Mouse (Mus musculus): ENCODE results near the gene H6pd.

The H6pd gene

GRCm38 (mm10) chr4:149979819-149980308 lies 29.0 kb downstream of the H6pd start:
- no peaks in the 10 kb centered on the region for H3K36me3 ChIP-seq (ENCODE audit: control insufficient read depth, insufficient read depth, low read length, poor library complexity, severe bottlenecking)
- DNase-seq (ENCODE audit: low read depth, low spot score) = peak; percentile 85
- no peaks in the 10 kb centered on the region for H3K27me3 ChIP-seq (ENCODE audit: control insufficient read depth, insufficient read depth, low read length, poor library complexity, severe bottlenecking)

DNA sequence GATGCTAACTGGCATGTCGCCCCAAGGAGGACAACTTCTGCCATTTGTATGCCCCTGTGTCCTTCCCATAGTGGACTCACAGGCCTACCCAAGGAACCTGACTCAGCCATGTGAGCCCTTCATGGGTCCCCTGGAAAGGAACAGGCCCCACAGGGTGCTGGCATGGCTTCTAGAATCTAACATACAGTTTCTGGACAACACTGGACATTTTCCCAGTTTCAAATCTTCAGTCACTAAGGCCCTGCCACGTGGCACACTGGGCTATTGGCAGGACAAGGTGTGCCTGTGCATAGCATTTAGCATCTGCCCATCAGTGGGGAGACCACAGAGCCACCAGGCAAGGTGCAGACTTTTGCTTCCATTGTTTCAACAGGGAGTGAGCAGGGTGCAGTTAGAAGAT lies 30.0 kb downstream of the H6pd start:
- no peaks in the 10 kb centered on the region for H3K36me3 ChIP-seq (ENCODE audit: control insufficient read depth, insufficient read depth, low read length, poor library complexity, severe bottlenecking)
- no peak for DNase-seq (ENCODE audit: low read depth, low spot score)
- H3K27me3 ChIP-seq (ENCODE audit: control insufficient read depth, insufficient read depth, low read length, poor library complexity, severe bottlenecking) = no peaks in the 10 kb centered on the region

DNA sequence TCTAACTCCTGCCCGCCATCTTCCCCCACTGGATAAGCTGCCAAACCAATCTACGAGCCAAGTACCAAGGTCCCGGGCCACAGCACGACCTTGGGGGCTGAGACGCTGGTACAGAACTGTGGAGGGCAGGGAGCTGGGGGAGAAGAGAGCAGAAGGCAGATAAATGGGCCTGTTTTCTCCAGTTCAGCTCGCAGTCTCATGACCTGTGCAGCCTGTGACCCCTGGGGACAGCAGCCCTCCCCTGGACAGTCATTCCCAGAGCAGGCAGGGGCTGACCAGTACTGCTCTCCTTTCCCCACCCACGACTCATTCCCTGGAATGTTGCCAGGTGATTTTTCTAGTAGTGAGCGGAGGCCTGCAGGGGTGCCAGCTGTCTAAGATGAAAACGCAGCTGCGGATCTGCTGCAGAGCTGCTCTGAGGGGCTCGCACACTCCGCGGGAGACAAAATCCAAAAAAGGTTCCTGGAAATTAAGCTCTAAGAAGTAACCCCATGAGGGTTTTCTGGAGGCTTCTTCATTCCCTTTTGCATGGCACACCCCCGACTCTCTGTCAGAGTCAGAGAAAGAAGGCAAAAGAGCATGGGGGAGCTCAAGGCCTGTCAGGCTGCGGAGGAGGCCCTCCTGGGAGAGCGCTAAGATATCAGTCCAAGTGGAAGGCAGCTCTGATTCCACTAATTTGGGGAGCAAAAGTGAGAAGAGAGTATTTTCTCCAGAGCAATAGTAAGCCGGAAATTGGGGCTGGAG lies 30.9 kb downstream of the H6pd start:
- DNase-seq (ENCODE audit: low read depth, low spot score) = no peak
- H3K27me3 ChIP-seq (ENCODE audit: control insufficient read depth, insufficient read depth, low read length, poor library complexity, severe bottlenecking) = no peaks in the 10 kb centered on the region
- H3K36me3 ChIP-seq (ENCODE audit: control insufficient read depth, insufficient read depth, low read length, poor library complexity, severe bottlenecking) = no peaks in the 10 kb centered on the region

DNA sequence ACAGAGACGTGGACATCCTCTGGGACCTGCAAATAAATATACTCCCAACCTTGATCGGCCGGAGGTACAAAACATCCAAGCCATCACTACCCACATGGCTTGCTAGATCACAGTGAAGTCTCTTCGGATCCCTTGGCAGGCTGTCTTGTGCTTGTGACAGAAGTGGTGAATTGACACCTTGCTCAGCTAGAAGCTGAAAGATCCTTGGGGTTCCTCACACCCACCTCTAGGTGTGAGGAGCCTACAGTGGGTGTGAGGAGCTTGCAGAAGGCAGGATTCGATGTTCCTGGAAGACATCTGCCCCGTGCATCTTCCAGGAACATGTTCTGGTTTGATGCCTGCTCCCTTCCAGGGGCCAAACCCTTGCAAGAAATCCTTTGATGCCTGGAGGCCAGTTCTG lies 31.6 kb downstream of the H6pd start:
- Histone ChIP-seq H3K36me3 (ENCODE audit: control insufficient read depth, insufficient read depth, low read length, poor library complexity, severe bottlenecking) (no peaks in the 10 kb centered on the region), H3K27me3 (ENCODE audit: control insufficient read depth, insufficient read depth, low read length, poor library complexity, severe bottlenecking) (no peaks in the 10 kb centered on the region)
- DNase-seq (ENCODE audit: low read depth, low spot score) = no peak

- DNase-seq (ENCODE audit: low read depth, low spot score) = no peak
Measured at GRCm38 (mm10) chr4:149975730-149976254, 33.0 kb downstream of the H6pd start.

DNA sequence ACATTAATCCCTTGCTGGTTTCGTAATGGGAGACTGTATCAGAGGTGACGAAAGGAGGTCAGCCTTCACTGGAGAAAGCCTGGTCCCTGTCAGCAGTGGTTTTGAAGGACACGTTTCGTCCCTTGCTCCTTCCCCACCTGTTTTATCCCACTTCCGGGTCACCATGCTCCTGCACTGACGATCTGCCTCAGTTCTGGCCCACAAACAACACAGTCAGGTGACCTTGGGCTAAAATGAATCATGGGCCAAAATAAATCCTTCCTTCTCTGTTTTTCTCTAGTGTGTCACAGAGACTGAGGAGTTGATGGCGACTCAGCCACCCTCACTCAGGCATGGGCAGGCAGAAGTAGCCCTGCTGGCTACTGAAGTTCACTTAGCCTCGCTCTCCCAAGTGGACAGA lies 33.5 kb downstream of the H6pd start:
- no peak for DNase-seq (ENCODE audit: low read depth, low spot score)
- H3K36me3 ChIP-seq (ENCODE audit: control insufficient read depth, insufficient read depth, low read length, poor library complexity, severe bottlenecking) = no peaks in the 10 kb centered on the region
- H3K27me3 ChIP-seq (ENCODE audit: control insufficient read depth, insufficient read depth, low read length, poor library complexity, severe bottlenecking) = no peaks in the 10 kb centered on the region

More at GRCm38 (mm10) chr4:149975730-149976254, 33.0 kb downstream of the H6pd start:
- no peaks in the 10 kb centered on the region for H3K27me3 ChIP-seq (ENCODE audit: control insufficient read depth, insufficient read depth, low read length, poor library complexity, severe bottlenecking)
- H3K36me3 ChIP-seq (ENCODE audit: control insufficient read depth, insufficient read depth, low read length, poor library complexity, severe bottlenecking) = no peaks in the 10 kb centered on the region

- DNase-seq (ENCODE audit: low read depth, low spot score) = no peak
- Histone ChIP-seq H3K27me3 (ENCODE audit: control insufficient read depth, insufficient read depth, low read length, poor library complexity, severe bottlenecking) (peaks cover 2% of the 10 kb centered on the region; the same call in 1 of the 2 replicates), H3K36me3 (ENCODE audit: control insufficient read depth, insufficient read depth, low read length, poor library complexity, severe bottlenecking) (no peaks in the 10 kb centered on the region)
Measured at GRCm38 (mm10) chr4:149971393-149971792, 37.4 kb downstream of the H6pd start.

DNA sequence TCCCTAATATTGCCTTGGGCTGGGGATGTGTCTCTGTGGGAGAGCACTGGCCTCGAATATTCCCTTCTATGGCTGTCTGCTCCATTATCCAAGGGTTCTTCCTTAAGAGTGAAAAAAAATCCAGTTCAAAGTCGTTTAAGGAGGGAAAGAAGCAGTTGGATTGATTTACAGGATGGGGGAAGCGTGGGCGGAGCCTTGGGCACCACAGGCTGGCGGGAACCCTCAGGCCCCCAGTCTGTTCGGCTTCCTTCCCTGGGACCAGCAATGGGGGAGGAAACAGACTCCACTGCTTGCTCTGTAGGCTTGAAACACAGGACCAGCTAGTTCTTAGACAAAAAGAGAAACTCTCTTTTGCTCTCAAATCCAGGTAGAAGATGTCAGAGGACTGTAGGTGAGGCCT lies 40.3 kb downstream of the H6pd start:
- peaks cover 2% of the 10 kb centered on the region; the same call in 1 of the 2 replicates for H3K27me3 ChIP-seq (ENCODE audit: control insufficient read depth, insufficient read depth, low read length, poor library complexity, severe bottlenecking)
- DNase-seq (ENCODE audit: low read depth, low spot score) = no peak
- H3K36me3 ChIP-seq (ENCODE audit: control insufficient read depth, insufficient read depth, low read length, poor library complexity, severe bottlenecking) = no peaks in the 10 kb centered on the region

- peaks cover 2% of the 10 kb centered on the region; the same call in 1 of the 2 replicates for H3K27me3 ChIP-seq (ENCODE audit: control insufficient read depth, insufficient read depth, low read length, poor library complexity, severe bottlenecking)
- no peak for DNase-seq (ENCODE audit: low read depth, low spot score)
- no peaks in the 10 kb centered on the region for H3K36me3 ChIP-seq (ENCODE audit: control insufficient read depth, insufficient read depth, low read length, poor library complexity, severe bottlenecking)
Measured at GRCm38 (mm10) chr4:149966963-149967362, 41.9 kb downstream of the H6pd start.

DNA sequence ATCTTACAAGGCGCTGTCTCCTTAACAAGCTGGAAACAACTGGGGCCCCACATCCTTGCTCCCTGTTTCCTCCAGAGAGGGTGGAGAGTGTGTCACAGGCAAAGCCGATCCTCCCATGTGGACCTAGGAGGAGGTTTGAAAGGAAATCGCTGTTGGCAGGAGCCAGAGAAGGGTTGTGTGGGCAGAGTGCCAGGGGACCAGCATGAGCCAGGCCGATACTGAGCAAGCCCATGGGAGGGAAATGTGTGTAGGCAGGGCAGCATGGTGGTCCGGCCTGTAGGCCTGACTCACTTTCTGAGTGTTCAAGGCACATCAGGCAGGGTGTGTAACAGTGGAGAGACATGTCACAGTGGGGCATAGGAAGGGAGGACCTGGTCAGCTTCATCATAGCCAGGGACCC lies 42.6 kb downstream of the H6pd start:
- Histone ChIP-seq H3K36me3 (ENCODE audit: control insufficient read depth, insufficient read depth, low read length, poor library complexity, severe bottlenecking) (no peaks in the 10 kb centered on the region), H3K27me3 (ENCODE audit: control insufficient read depth, insufficient read depth, low read length, poor library complexity, severe bottlenecking) (peaks cover 2% of the 10 kb centered on the region; the same call in 1 of the 2 replicates)
- DNase-seq (ENCODE audit: low read depth, low spot score) = no peak

DNA sequence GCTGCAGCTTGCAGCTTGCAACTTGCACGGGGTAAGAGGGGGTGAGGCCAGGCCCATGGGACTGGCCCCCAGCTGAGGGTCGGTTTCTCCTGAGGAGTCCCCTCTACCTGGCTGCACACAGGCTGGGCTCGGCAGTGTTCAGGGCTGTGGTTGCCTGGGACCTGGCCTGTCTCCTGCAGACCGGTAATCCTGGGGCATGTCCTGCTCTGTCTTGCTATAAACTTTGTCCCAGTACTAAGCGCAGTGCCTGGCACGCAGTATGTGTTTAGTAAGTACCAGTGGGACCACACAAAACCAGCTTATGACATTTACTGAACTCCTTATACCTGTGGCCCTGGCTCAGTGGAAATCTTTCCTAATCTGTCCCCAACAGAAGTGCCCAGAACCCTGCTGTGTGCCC lies 43.2 kb downstream of the H6pd start:
- peaks cover 2% of the 10 kb centered on the region; the same call in 1 of the 2 replicates for H3K27me3 ChIP-seq (ENCODE audit: control insufficient read depth, insufficient read depth, low read length, poor library complexity, severe bottlenecking)

GRCm38 (mm10) chr4:149965242-149965641 lies 43.6 kb downstream of the H6pd start:
- no peak for DNase-seq (ENCODE audit: low read depth, low spot score)
- H3K36me3 ChIP-seq (ENCODE audit: control insufficient read depth, insufficient read depth, low read length, poor library complexity, severe bottlenecking) = no peaks in the 10 kb centered on the region
- peaks cover 2% of the 10 kb centered on the region; the same call in 1 of the 2 replicates for H3K27me3 ChIP-seq (ENCODE audit: control insufficient read depth, insufficient read depth, low read length, poor library complexity, severe bottlenecking)

More for the DNA sequence above, 43.2 kb downstream of the H6pd start:
- DNase-seq (ENCODE audit: low read depth, low spot score) = no peak
- H3K36me3 ChIP-seq (ENCODE audit: control insufficient read depth, insufficient read depth, low read length, poor library complexity, severe bottlenecking) = no peaks in the 10 kb centered on the region

DNA sequence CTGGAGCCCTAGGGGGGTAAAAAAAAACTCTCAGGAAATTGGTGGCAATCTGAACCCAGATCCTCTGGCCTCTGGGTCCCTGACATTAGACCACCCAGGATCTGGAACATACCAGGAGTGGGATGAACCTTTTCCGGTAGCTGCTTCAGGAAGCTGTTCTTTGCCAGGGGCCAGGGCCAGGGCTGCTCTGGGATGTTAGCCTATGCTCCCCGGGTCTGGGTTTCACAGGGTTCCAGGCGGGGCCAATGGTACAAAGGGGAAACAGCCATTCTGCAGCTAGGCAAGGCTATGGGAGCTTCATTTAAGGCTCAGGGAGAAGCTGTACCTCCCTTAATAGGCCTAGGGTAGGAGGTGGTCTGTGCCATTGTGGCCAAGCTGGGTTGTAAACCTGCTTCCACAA lies 44.1 kb downstream of the H6pd start:
- no peaks in the 10 kb centered on the region for H3K36me3 ChIP-seq (ENCODE audit: control insufficient read depth, insufficient read depth, low read length, poor library complexity, severe bottlenecking)
- DNase-seq (ENCODE audit: low read depth, low spot score) = no peak
- peaks cover 2% of the 10 kb centered on the region; the same call in 1 of the 2 replicates for H3K27me3 ChIP-seq (ENCODE audit: control insufficient read depth, insufficient read depth, low read length, poor library complexity, severe bottlenecking)

- Histone ChIP-seq H3K27me3 (ENCODE audit: control insufficient read depth, insufficient read depth, low read length, poor library complexity, severe bottlenecking) (peaks cover 2% of the 10 kb centered on the region; the same call in 1 of the 2 replicates), H3K36me3 (ENCODE audit: control insufficient read depth, insufficient read depth, low read length, poor library complexity, severe bottlenecking) (no peaks in the 10 kb centered on the region)
- DNase-seq (ENCODE audit: low read depth, low spot score) = no peak
Measured at GRCm38 (mm10) chr4:149964285-149964684, 44.5 kb downstream of the H6pd start.

DNA sequence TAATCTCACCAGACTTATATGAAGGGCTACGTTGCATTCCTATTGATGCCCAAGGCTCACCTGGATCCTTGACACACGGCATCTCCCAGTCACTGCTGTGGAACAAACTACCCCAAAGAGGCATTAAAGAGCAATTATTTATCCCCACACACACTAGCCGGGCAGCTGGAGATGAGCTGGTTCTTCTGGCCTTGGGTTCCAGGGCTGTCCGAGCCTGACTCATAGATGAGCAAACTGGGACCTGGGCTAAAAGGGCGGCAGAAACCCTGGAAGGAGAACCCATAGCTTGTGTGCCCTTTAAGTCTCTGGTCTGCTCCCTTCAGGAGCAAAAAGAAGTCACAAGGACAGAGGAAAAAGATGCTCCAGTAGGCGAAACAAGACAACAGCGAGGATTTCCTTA lies 48.4 kb downstream of the H6pd start:
- Histone ChIP-seq H3K27me3 (ENCODE audit: control insufficient read depth, insufficient read depth, low read length, poor library complexity, severe bottlenecking) (no peaks in the 10 kb centered on the region), H3K36me3 (ENCODE audit: control insufficient read depth, insufficient read depth, low read length, poor library complexity, severe bottlenecking) (no peaks in the 10 kb centered on the region)
- DNase-seq (ENCODE audit: low read depth, low spot score) = no peak

All from splenic B cell, adult 2 months (primary cell).